Mouse (Mus musculus) heart, postnatal 0 days (tissue): Measurements from ENCODE around the gene Slco4c1. TPM values are rescaled to one million over a fixed set of nuclear protein-coding genes. Genes with fewer than 3 reads are reported as not detected.

Experiments
- ATAC-seq: fragments of 200-750 bp; cut with Nextera tagmentation; 2 replicates; pipeline ENCODE4 v1.8.0; 2017; ENCODE audit warnings: low read depth, moderate number of reproducible peaks, moderate library complexity; ENCODE audit not compliant: insufficient read depth
- DNase-seq: peaks from one replicate; pipeline ENCODE4 v3.0.0-alpha.2; 2016; ENCODE audit warnings: low spot score
- H3K27ac ChIP-seq: fragments of 300-500 bp; sonication (generic); 2 replicates; pipeline ENCODE4 v1.5.1; 2014; ENCODE audit warnings: low read depth, mild to moderate bottlenecking
- H3K27me3 ChIP-seq: fragments of 300-500 bp; sonication (generic); 2 replicates; pipeline ENCODE4 v1.6.1; 2014; ENCODE audit warnings: low read length, mixed read lengths; ENCODE audit not compliant: control insufficient read depth, insufficient read depth
- H3K36me3 ChIP-seq: fragments of 300-500 bp; sonication (generic); replicated peaks from 2 replicates; pipeline ENCODE4 v1.6.1; 2014; ENCODE audit warnings: low read length, mixed read lengths; ENCODE audit not compliant: control insufficient read depth, insufficient read depth
- H3K4me1 ChIP-seq: fragments of 300-500 bp; sonication (generic); 2 replicates; pipeline ENCODE4 v1.6.1; 2014; ENCODE audit warnings: antibody characterized with exemption; ENCODE audit not compliant: control insufficient read depth, insufficient read depth
- H3K4me2 ChIP-seq: fragments of 300-500 bp; sonication (generic); 2 replicates; pipeline ENCODE4 v1.6.1; 2014; ENCODE audit warnings: low read depth, mild to moderate bottlenecking, low read length, moderate library complexity
- H3K4me3 ChIP-seq: fragments of 300-500 bp; sonication (generic); 2 replicates; pipeline ENCODE4 v1.5.1; 2014; ENCODE audit warnings: low read depth, low read length
- H3K9ac ChIP-seq: fragments of 300-500 bp; sonication (generic); replicated peaks from 2 replicates; pipeline ENCODE4 v1.6.1; 2014; ENCODE audit warnings: low read depth, low read length, mixed read lengths
- H3K9me3 ChIP-seq: fragments of 300-500 bp; sonication (generic); replicated peaks from 2 replicates; pipeline ENCODE4 v1.6.1; 2016; ENCODE audit warnings: low read length; ENCODE audit not compliant: control insufficient read depth
- CTCF ChIP-seq: IDR thresholded peaks from 2 replicates; pipeline ENCODE4 v1.5.1; 2016; ENCODE audit warnings: antibody characterized with exemption, control low read depth, low read depth
- EP300 ChIP-seq: IDR thresholded peaks from 2 replicates; pipeline ENCODE4 v1.6.1; 2016; ENCODE audit warnings: antibody characterized with exemption, low read depth
- WGBS: fragments of 180-500 bp; shearing (Covaris S2); extraction: QIAGEN DNeasy Blood & Tissue Kit; methylation state at CpG from one replicate; pipeline ENCODE4 v1.1.7; 2014; 5-methylcytosine and 5-hydroxymethylcytosine counted together
- polyA plus RNA-seq: library from polyadenylated mRNA; unstranded; fragments of >200 nt; fragmentation: Nextera tagmentation; extraction: Ambion mirVana; gene quantifications from 2 replicates; pipeline ENCODE4 v1.2.1, GENCODE M21; 2015
- total RNA-seq: library from RNA; depleted of rRNA; stranded (reverse); fragments of >200 nt; gene quantifications from 2 replicates; pipeline ENCODE4 v1.2.3, GENCODE M21; 2014; ENCODE audit warnings: low replicate concordance

The Slco4c1 gene
- total and polyA plus RNA-seq, 2 experiments from 2014 or later = 0.03 TPM; not detected in 1

DNA sequence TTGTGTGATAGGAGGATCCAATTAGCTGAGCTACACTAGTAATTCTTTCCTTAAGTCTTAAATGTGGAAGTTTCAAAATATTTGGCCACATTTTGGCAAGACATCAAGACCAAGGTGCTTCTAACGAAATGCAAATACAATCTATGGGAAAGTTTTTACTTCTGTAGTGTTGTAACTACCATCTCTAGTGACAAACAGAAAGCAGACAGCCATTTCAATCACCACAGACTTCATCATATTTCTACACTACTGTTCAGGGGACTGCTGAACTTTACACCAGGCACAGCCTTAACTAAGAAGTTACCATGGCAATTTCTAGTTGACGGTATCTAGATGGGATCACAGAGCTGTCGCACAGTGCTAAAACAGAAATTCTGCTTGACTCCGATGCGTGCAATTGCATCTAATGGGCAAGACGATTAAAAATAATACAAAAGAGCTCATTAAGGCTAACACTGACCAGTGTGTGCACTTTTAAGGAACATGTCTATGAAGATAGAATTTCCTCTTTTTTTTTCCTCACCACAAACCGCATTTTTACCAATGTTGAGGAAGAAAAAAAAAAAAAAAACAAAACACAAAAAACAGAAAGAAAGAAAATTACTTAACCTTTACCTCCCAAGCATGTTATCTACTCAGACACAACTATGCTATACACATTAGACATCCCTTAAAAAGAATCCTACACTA, 11.8 kb downstream of the Slco4c1 start:
- no peak for DNase-seq
- Histone ChIP-seq H3K4me1 (no peaks in the 10 kb centered on the region), H3K4me2 (no peak overlapping the region), H3K9ac (no peak overlapping the region), H3K27ac (no peak overlapping the region), H3K4me3 (no peak overlapping the region), H3K27me3 (no peaks in the 10 kb centered on the region), H3K9me3 (no peaks in the 10 kb centered on the region), H3K36me3 (no peaks in the 10 kb centered on the region)
- no peak for ATAC-seq
- TF ChIP-seq EP300 = no peak
- no peak for TF ChIP-seq CTCF
- 83% methylated on average over 7 of the region's 7 CpGs for WGBS

DNA sequence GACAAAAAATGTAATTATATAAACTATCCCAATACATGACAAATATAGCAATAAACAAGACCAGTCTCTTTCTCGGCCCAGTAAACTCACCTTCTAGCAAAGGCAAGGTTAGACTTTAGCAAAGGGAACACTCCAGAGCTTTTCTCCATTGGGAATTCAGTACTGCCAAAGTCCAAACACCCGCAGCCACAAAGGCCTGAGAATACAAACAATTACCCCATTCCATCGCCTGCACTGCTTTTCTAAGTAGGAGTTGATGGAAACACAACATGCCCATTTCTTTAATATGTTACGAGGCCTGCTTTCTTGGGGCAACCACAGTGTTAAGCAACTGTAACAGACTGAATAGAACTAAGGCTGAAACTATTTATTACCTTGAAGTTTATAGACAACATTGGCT, 18.4 kb downstream of the Slco4c1 start:
- Histone ChIP-seq H3K4me3 (no peak overlapping the region), H3K36me3 (no peaks in the 10 kb centered on the region), H3K4me2 (no peak overlapping the region), H3K4me1 (no peaks in the 10 kb centered on the region), H3K9ac (no peak overlapping the region), H3K27ac (no peak overlapping the region), H3K9me3 (no peaks in the 10 kb centered on the region), H3K27me3 (no peaks in the 10 kb centered on the region)
- no peak for DNase-seq
- ATAC-seq = no peak
- no peak for TF ChIP-seq CTCF
- TF ChIP-seq EP300 = no peak
- 71% methylated on average over 4 of the region's 4 CpGs for WGBS

DNA sequence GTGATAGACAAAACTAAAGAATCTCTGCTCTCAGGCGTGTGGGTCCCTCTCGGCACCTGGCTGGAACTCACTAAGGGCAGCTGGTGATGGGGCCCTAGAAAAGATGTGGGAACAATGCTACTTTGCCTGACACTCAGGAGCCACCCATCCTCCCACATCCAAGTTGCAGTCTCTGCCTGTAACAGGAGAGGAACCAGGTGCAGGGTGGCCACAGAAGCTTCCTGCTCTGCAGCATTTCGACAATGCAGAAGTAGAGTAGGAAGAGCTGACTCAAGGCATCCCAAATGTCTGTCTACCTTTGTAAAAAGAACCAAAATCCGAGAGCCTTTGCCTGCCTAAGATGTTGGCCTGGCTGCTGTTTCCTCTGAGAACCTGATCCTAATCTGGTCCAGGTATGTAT, 22.9 kb downstream of the Slco4c1 start:
- no peak for DNase-seq
- WGBS = 39% methylated on average over 4 of the region's 4 CpGs
- no peak overlapping the region for H3K4me2 ChIP-seq

DNA sequence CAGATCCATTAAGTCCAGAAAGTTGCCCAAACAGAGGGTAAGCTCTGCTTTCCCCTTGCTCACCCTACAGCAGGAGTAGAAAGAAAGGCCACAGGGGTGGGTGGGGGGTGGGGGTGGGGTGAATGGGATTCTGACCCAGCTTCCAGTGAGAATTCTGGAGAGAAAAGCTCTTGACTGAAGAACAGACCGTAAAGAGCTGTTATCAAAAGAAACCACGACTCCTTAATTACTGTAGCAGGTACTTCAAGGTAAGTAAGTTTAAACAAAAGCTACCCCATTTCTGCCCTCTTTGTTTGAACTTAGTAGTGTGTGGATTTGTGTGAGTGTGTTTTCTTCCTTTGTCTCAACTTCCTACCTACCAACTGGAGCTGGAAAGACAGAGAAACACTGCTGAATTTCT, 23.4 kb downstream of the Slco4c1 start:
- Histone ChIP-seq H3K9me3 (no peaks in the 10 kb centered on the region), H3K36me3 (no peaks in the 10 kb centered on the region), H3K9ac (no peak overlapping the region), H3K4me1 (no peaks in the 10 kb centered on the region), H3K4me2 (no peak overlapping the region), H3K27ac (no peak overlapping the region), H3K27me3 (no peaks in the 10 kb centered on the region), H3K4me3 (no peak overlapping the region)
- DNase-seq (no peak), ATAC-seq (no peak)
- no peak for TF ChIP-seq CTCF
- TF ChIP-seq EP300 = no peak
- 40% methylated on average over 2 of the region's 2 CpGs for WGBS

More for the DNA sequence above, 22.9 kb downstream of the Slco4c1 start:
- Histone ChIP-seq H3K4me1 (no peaks in the 10 kb centered on the region), H3K36me3 (no peaks in the 10 kb centered on the region), H3K9me3 (no peaks in the 10 kb centered on the region), H3K27ac (no peak overlapping the region), H3K4me3 (no peak overlapping the region), H3K9ac (no peak overlapping the region), H3K27me3 (no peaks in the 10 kb centered on the region)
- ATAC-seq = no peak
- TF ChIP-seq CTCF (no peak), EP300 (no peak)

DNA sequence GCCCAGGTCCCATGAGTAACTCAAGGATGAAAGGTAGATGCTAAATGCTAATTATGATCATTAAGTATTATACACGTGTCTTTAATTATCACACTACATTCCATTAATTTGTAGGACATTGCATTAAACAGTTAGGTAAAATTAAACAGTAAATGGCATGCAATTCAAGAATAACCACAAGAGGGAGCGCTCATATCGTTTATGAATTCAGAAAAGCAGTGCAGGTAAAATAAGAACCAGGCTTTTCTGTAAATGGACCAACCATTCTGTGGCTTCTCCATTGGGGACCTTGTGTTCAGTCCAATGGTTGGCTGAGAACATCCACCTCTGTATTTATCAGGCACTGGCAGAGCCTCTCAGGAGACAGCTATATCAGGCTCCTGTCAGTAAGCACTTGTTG, 25.2 kb downstream of the Slco4c1 start:
- Histone ChIP-seq H3K27me3 (no peaks in the 10 kb centered on the region), H3K9ac (no peak overlapping the region), H3K27ac (no peak overlapping the region), H3K4me2 (no peak overlapping the region), H3K9me3 (no peaks in the 10 kb centered on the region), H3K4me3 (no peak overlapping the region), H3K36me3 (no peaks in the 10 kb centered on the region), H3K4me1 (no peaks in the 10 kb centered on the region)
- 4% methylated on average over 3 of the region's 3 CpGs for WGBS
- DNase-seq (peak; percentile 30), ATAC-seq (no peak)
- TF ChIP-seq CTCF (peak; percentile 54), EP300 (no peak)

DNA sequence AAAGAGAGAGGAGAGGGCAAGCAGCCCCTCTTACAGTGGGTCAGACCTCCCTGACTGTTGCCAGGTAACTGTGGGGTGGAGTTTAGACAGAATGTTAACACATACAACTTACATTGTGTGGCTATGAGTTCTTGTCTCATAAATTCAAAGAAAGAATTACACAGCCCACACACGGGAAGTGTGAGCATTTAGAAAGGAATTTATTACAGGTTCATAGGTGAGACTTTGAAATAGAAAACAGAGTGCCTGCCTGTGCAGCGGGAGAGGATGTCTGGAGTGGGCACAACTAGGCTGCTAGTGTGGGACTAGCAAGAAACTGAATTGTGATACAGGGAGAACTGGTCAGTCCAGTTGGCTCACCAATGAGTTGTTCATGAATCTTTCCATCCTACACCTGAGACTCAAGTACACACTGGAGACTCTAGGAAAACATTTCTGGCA, 66.7 kb downstream of the Slco4c1 start:
- DNase-seq (no peak), ATAC-seq (no peak)
- no peaks in the 10 kb centered on the region for H3K36me3 ChIP-seq
- no peak overlapping the region for H3K4me2 ChIP-seq
- H3K4me1 ChIP-seq = no peaks in the 10 kb centered on the region
- 70% methylated on average over 2 of the region's 2 CpGs for WGBS
- H3K4me3 ChIP-seq = no peak overlapping the region
- TF ChIP-seq CTCF = no peak
- TF ChIP-seq EP300 = no peak
- no peak overlapping the region for H3K27ac ChIP-seq
- no peaks in the 10 kb centered on the region for H3K27me3 ChIP-seq
- no peak overlapping the region for H3K9ac ChIP-seq
- H3K9me3 ChIP-seq = no peaks in the 10 kb centered on the region
